Mouse (Mus musculus): ENCODE measurements around the gene Sema5b.

DNA sequence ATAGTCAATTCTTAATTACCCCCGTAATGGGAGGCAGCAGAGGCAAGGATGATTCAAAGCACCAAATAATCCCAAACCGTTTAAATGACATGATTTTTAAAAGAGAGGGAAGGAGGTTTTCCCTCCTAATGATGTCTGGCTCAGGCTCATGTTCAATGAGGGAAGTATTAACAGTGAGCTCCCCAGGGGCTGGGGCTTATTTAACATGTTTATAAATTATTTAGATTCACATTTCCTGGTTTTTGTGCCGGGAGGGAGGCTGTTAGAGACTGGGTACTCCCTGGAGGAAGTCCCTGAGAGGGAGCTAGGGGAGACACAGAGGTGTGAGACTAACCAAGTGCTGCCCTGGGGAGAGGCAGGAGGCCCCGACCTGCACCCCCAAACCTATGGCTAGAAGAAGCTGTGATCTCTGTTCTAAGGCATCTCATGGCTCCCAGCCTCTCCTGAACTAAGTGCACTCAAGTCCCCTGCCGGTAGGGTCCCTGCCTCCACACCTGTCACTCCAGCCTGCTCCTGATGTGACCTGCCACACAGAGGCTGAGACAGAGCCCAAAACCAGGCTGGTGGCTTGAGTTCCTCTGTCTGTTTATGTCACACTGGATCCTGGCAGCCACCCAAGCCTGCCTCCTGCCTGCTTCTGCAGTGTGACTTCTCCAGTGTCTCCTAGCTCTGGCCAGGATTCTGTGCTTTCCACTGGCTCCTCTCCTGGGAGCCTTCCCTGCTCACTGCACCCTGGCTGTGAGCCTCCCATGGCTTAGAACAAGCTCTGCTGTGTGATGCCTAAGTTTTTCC lies 51.5 kb downstream of the Sema5b start:
- TF ChIP-seq CTCF (IDR thresholded peaks at IDR 0.05; ENCODE audit: low read depth): no peak
- TF ChIP-seq EP300 (optimal IDR thresholded peaks at IDR 0.05): no peak
